Mouse (Mus musculus) ES-Bruce4 (cell line): ENCODE results near the gene Atn1.

Source experiments
- CTCF ChIP-seq: IDR thresholded peaks from one replicate; pipeline ENCODE4 v1.8.1; 2011; ENCODE audit warnings: low read depth, low read length
- POLR2A ChIP-seq: IDR thresholded peaks from one replicate; pipeline ENCODE4 v1.8.1; 2011; ENCODE audit warnings: low read length; ENCODE audit not compliant: insufficient read depth

DNA sequence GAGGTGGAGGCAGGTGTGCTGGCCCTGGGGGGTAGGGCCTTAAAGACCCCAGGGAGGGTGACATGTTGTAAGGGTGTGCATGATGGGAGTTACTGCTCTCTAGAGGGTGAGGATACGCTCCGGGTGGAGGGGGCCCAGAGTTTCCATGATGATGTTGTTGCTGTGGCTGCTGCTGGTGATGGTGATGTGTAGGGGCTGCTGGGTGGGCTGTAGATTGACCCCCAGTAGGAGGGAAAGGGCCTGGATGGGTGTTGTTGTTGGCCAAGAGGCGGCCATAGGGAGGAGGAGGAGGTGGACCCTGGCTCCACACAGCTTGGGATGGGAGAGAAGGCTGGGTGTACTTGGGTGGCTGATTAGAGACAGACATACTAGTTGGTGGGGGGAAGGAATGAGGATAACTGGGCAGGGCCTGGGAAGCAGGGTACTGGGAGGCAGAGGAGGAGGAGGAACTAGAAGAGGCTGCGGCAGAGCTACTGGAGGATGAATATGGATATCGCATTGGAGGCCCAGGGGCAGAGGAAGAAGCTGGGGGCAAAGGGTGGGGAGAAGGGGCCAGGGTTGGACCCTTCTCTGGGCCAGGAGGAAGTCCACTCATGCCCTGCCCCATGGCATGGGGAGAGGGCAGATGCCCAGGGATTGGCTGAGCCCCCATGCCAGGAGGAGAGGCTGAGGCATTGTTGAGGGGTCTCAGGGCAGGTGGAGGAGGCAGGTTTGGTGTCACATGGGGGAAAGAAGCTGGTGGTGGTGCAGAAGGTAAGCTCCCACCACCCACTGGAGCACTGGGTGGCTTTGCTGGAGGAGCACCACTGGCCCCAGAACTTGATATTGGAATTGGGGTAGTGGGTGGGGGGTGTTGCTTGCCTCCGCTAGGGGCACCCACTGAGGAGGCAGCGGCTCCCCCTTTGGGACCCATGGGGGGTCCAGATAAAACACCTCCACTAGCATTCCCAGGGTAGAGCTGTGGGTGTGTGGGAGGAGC lies 9.4 kb downstream of the Atn1 start:
- TF ChIP-seq CTCF, result no peak
- no peak for TF ChIP-seq POLR2A
